Mouse (Mus musculus) spleen, postnatal 10 days (tissue): ENCODE measurements around the gene Lmod1.

ENCODE experiments used
- DNase-seq, 2 experiments: peaks; one replicate each; pipeline ENCODE4 v3.0.0; 2021 to 2022; ENCODE audit warnings: low spot score in 2 of 2

The Lmod1 gene

GRCm38 (mm10) chr1:135324571-135324970 lies at the start of gene Lmod1:
Gene Lmod1 (plus strand): TSS chr1:135324807.
- no peak for DNase-seq

- no peak for DNase-seq
These were observed 44.0 kb upstream of the Lmod1 start for GRCm38 (mm10) chr1:135280646-135281045.

- DNase-seq, result no peak
These were observed 42.8 kb upstream of the Lmod1 start for GRCm38 (mm10) chr1:135281841-135282240.

GRCm38 (mm10) chr1:135282536-135283286 lies 41.9 kb upstream of the Lmod1 start:
- DNase-seq, result no peak

- DNase-seq, result peak in 1 of 2 experiments; percentile 41
These were observed 41.3 kb upstream of the Lmod1 start for GRCm38 (mm10) chr1:135283287-135283825.

GRCm38 (mm10) chr1:135283826-135284291 lies 40.7 kb upstream of the Lmod1 start, which contains the start of gene Rnpep:
Gene Rnpep (minus strand): TSS chr1:135284084.
- DNase-seq, result peak; percentile 47 to 57

GRCm38 (mm10) chr1:135286311-135286710 lies 38.3 kb upstream of the Lmod1 start:
- DNase-seq, result no peak

- no peak for DNase-seq
These were observed 33.7 kb upstream of the Lmod1 start for GRCm38 (mm10) chr1:135290908-135291307.

GRCm38 (mm10) chr1:135311356-135311755 lies 13.3 kb upstream of the Lmod1 start:
- DNase-seq, result no peak

- DNase-seq, result no peak
These were observed 12.4 kb upstream of the Lmod1 start for GRCm38 (mm10) chr1:135312201-135312600.

GRCm38 (mm10) chr1:135313284-135314031 lies 11.1 kb upstream of the Lmod1 start, which contains the start of gene Timm17a:
Gene Timm17a (minus strand): TSS chr1:135313778.
- DNase-seq, result peak; percentile 79 to 92

- no peak for DNase-seq
These were observed 1.2 kb upstream of the Lmod1 start for GRCm38 (mm10) chr1:135323367-135323901.

GRCm38 (mm10) chr1:135325934-135326333 lies 1.3 kb downstream of the Lmod1 start:
- DNase-seq, result no peak

- DNase-seq, result no peak
These were observed 3.8 kb downstream of the Lmod1 start for GRCm38 (mm10) chr1:135328368-135328767.

- DNase-seq, result no peak
These were observed 6.0 kb downstream of the Lmod1 start for GRCm38 (mm10) chr1:135330578-135330977.

- DNase-seq, result no peak
These were observed 17.3 kb downstream of the Lmod1 start for GRCm38 (mm10) chr1:135341947-135342346.

- DNase-seq, result no peak
These were observed 19.4 kb downstream of the Lmod1 start for GRCm38 (mm10) chr1:135344026-135344425.

GRCm38 (mm10) chr1:135346891-135347290 lies 22.3 kb downstream of the Lmod1 start:
- no peak for DNase-seq

- no peak for DNase-seq
These were observed 23.0 kb downstream of the Lmod1 start for GRCm38 (mm10) chr1:135347498-135348169.

- no peak for DNase-seq
These were observed 27.3 kb downstream of the Lmod1 start for GRCm38 (mm10) chr1:135351953-135352352.

- DNase-seq, result no peak
These were observed 34.5 kb downstream of the Lmod1 start for GRCm38 (mm10) chr1:135359071-135359470.

GRCm38 (mm10) chr1:135361491-135361890 lies 36.9 kb downstream of the Lmod1 start:
- no peak for DNase-seq
